Mouse (Mus musculus) midbrain, postnatal 0 days (tissue): ENCODE measurements around the gene Arhgap31. TPM values are rescaled to one million over a fixed set of nuclear protein-coding genes. Genes with fewer than 3 reads are reported as not detected.

Experiments
- ATAC-seq: fragments of 200-750 bp; cut with Nextera tagmentation; 2 replicates; pipeline ENCODE4 v1.8.0; 2017; ENCODE audit warnings: moderate number of reproducible peaks, mild to moderate bottlenecking, moderate TSS enrichment, moderate library complexity; ENCODE audit not compliant: low FRiP score
- DNase-seq: peaks from one replicate; pipeline ENCODE4 v3.0.0-alpha.2; 2015; ENCODE audit warnings: low spot score
- H3K27ac ChIP-seq: fragments of 300-500 bp; sonication (generic); 2 replicates; pipeline ENCODE4 v1.5.1; 2014; ENCODE audit warnings: low read depth, mild to moderate bottlenecking, low read length, mixed read lengths
- H3K27me3 ChIP-seq: fragments of 300-500 bp; sonication (generic); 2 replicates; pipeline ENCODE4 v1.6.1; 2014; ENCODE audit warnings: low read length, control low read depth, mixed read lengths; ENCODE audit not compliant: insufficient read depth
- H3K36me3 ChIP-seq: fragments of 300-500 bp; sonication (generic); 2 replicates; pipeline ENCODE4 v1.6.1; 2014; ENCODE audit warnings: low read length, control low read depth, mixed read lengths; ENCODE audit not compliant: insufficient read depth
- H3K4me1 ChIP-seq: fragments of 300-500 bp; sonication (generic); 2 replicates; pipeline ENCODE4 v1.6.1; 2014; ENCODE audit warnings: mild to moderate bottlenecking, control low read depth, antibody characterized with exemption, low read length, mixed read lengths; ENCODE audit not compliant: insufficient read depth
- H3K4me2 ChIP-seq: fragments of 300-500 bp; sonication (generic); 2 replicates; pipeline ENCODE4 v1.6.1; 2014; ENCODE audit warnings: low read depth, mild to moderate bottlenecking, low read length, mixed read lengths; ENCODE audit not compliant: poor library complexity, severe bottlenecking
- H3K4me3 ChIP-seq: fragments of 300-500 bp; sonication (generic); 2 replicates; pipeline ENCODE4 v1.5.1; 2014; ENCODE audit warnings: low read depth, mild to moderate bottlenecking, low read length, moderate library complexity
- H3K9ac ChIP-seq: fragments of 300-500 bp; sonication (generic); replicated peaks from 2 replicates; pipeline ENCODE4 v1.6.1; 2014; ENCODE audit warnings: mild to moderate bottlenecking, low read length, moderate library complexity, mixed read lengths; ENCODE audit not compliant: poor library complexity, severe bottlenecking
- H3K9me3 ChIP-seq: fragments of 300-500 bp; sonication (generic); 2 replicates; pipeline ENCODE4 v1.6.1; 2016; ENCODE audit warnings: low read length, control low read depth
- CTCF ChIP-seq: IDR thresholded peaks from 2 replicates; pipeline ENCODE4 v1.5.1; 2016; ENCODE audit warnings: antibody characterized with exemption, mild to moderate bottlenecking
- WGBS: fragments of 180-500 bp; shearing (Covaris S2); extraction: QIAGEN DNeasy Blood & Tissue Kit; methylation state at CpG from one replicate; pipeline ENCODE4 v1.1.7; 2014; 5-methylcytosine and 5-hydroxymethylcytosine counted together
- polyA plus RNA-seq: library from polyadenylated mRNA; unstranded; fragments of >200 nt; fragmentation: Nextera tagmentation; extraction: Ambion mirVana; gene quantifications from 2 replicates; pipeline ENCODE4 v1.2.1, GENCODE M21; 2015
- total RNA-seq: library from RNA; depleted of rRNA; stranded (reverse); fragments of >200 nt; gene quantifications from 2 replicates; pipeline ENCODE4 v1.2.3, GENCODE M21; 2014

Gene Arhgap31
- total and polyA plus RNA-seq, 2 experiments from 2014 or later: 3.2 to 10.0 TPM

DNA sequence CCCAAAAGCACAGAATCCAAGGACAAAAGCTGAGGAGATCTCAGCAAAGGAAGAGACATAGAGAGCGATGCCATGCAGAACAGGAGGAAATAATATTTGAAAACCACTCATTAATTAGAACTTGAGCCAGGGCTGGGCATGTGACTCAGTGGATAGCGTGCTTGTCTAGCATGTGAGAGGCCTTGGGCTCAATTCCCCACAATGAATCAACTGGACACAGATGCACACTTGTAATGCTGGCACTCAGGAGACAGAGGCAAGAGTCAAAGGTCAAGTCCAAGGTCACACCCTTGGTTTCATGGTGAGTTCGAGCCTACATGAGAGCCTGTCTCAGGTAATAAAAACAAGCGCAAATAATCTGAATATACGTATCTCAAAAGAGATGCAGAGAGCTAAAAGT is 15.5 kb downstream of the Arhgap31 start:
- DNase-seq (no peak), ATAC-seq (no peak)
- Histone ChIP-seq H3K9ac (no peak overlapping the region), H3K9me3 (no peaks in the 10 kb centered on the region), H3K27me3 (no peaks in the 10 kb centered on the region), H3K4me3 (no peak overlapping the region), H3K4me2 (no peak overlapping the region), H3K27ac (no peak overlapping the region), H3K4me1 (no peaks in the 10 kb centered on the region), H3K36me3 (no peaks in the 10 kb centered on the region)
- 90% methylated on average over 5 of the region's 5 CpGs for WGBS
- no peak for TF ChIP-seq CTCF

GRCm38 (mm10) chr16:38695557-38695956 is 17.5 kb downstream of the Arhgap31 start:
- no peaks in the 10 kb centered on the region for H3K27me3 ChIP-seq
- no peak overlapping the region for H3K9ac ChIP-seq
- no peak overlapping the region for H3K4me3 ChIP-seq
- no peaks in the 10 kb centered on the region for H3K9me3 ChIP-seq
- 86% methylated on average over 5 of the region's 5 CpGs for WGBS
- H3K27ac ChIP-seq: no peak overlapping the region
- no peaks in the 10 kb centered on the region for H3K36me3 ChIP-seq
- DNase-seq (no peak), ATAC-seq (no peak)
- H3K4me2 ChIP-seq: no peak overlapping the region
- H3K4me1 ChIP-seq: no peaks in the 10 kb centered on the region
- TF ChIP-seq CTCF: no peak

DNA sequence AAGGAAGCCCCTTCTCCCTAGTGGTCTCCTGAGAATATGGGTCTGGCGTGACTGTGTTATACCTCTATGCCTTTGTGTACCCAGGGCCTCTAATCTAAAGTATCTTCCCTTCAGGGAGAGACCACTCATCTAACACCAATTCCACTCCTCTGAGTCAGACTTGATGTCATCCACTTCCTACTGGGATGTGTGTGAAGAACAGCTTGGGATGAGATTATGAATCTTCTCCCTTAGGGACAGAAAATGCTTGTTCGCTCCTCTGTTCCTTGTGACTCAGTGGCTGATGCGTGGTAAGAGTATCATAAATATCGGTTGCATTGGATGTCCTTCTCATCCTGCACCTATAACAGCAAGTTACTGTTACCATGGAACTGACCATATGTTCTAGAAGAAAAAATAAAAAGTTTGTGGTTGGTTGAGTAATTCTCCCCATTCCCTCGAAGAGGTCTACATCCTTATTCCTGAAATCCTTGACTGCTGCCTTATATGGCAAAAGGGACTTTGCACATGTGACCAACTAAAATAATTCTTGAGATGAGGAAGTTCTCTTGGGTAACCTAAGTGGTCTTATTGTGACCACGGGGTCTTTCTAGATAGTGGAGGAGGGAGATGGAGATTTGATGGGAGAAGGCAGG is 18.1 kb downstream of the Arhgap31 start:
- no peaks in the 10 kb centered on the region for H3K36me3 ChIP-seq
- no peak overlapping the region for H3K27ac ChIP-seq
- TF ChIP-seq CTCF: no peak
- H3K9ac ChIP-seq: no peak overlapping the region
- H3K4me3 ChIP-seq: no peak overlapping the region
- WGBS: 92% methylated on average over 6 of the region's 6 CpGs
- DNase-seq (no peak), ATAC-seq (no peak)
- no peak overlapping the region for H3K4me2 ChIP-seq
- H3K9me3 ChIP-seq: no peaks in the 10 kb centered on the region
- H3K27me3 ChIP-seq: no peaks in the 10 kb centered on the region
- H3K4me1 ChIP-seq: no peaks in the 10 kb centered on the region

GRCm38 (mm10) chr16:38690501-38690900 is 22.6 kb downstream of the Arhgap31 start:
- Histone ChIP-seq H3K9me3 (no peaks in the 10 kb centered on the region), H3K4me2 (no peak overlapping the region)
- 88% methylated on average over 5 of the region's 5 CpGs for WGBS

DNA sequence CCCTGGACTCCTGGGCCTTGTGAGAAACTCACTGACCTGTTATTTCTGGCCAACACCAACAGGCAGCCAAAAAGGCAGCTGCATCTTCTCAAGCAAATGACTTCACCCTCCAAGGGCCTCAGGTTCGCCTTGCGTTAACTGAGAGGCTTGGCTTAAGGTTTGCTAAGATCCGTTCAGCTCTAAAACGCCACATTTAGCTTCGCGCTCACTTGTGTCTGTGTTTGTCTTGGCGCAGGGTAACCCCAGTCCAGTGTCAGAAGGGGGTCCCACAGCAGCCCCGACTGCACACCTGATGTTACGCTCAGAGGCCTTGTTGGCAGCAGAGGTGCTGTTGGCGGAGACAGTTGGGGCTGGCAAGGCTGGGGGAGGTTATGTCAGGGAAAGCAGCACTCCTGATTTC is 23.3 kb downstream of the Arhgap31 start:
- H3K36me3 ChIP-seq: no peaks in the 10 kb centered on the region
- no peaks in the 10 kb centered on the region for H3K27me3 ChIP-seq
- WGBS: 90% methylated on average over 10 of the region's 10 CpGs
- no peak overlapping the region for H3K27ac ChIP-seq
- H3K4me1 ChIP-seq: no peaks in the 10 kb centered on the region
- no peak overlapping the region for H3K4me2 ChIP-seq
- no peaks in the 10 kb centered on the region for H3K9me3 ChIP-seq
- no peak overlapping the region for H3K4me3 ChIP-seq
- no peak for ATAC-seq
- DNase-seq: no peak
- no peak overlapping the region for H3K9ac ChIP-seq
- TF ChIP-seq CTCF: no peak

More at GRCm38 (mm10) chr16:38690501-38690900, 22.6 kb downstream of the Arhgap31 start:
- no peak overlapping the region for H3K27ac ChIP-seq
- H3K27me3 ChIP-seq: no peaks in the 10 kb centered on the region
- no peak for ATAC-seq
- H3K36me3 ChIP-seq: no peaks in the 10 kb centered on the region
- H3K4me1 ChIP-seq: no peaks in the 10 kb centered on the region
- no peak overlapping the region for H3K4me3 ChIP-seq
- H3K9ac ChIP-seq: no peak overlapping the region
- no peak for TF ChIP-seq CTCF
- DNase-seq: no peak

DNA sequence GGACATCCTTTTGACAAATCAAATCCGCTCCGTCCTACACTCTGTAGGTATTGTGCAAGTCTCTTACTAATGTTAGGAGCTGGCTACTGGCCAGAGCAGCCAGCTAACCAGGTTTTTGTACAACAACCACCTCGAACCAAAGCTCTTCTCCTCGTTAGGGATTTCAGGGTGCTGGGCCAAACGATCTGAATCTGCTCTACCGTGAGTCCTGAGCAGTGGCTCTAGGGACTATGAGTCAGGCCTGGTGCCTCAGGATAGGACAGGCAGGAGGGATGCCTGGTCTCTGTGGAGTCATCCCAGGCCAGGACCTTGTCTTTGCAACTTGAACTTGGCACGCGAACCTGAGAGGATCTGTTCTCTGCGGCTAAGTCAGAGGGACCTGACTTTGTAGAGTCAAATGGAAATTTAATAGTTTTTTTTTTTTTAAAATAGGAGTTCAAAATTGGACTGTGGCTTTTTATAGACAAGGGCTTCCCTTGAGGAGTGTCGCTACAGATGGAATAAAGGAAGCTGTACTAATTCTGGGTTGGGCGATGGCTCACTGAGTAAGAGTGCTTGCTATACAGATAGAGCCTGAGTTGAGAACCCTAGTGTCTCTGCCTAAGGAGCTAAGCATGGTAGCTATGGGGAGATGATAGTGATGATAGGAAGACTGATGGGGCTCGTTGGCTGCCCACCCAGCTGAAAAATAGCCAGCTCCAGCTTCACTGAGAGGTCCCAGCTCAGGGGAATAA is 24.4 kb downstream of the Arhgap31 start:
- no peak for DNase-seq
- 82% methylated on average over 12 of the region's 12 CpGs for WGBS
- no peak for ATAC-seq
- Histone ChIP-seq H3K4me2 (no peak overlapping the region), H3K9me3 (no peaks in the 10 kb centered on the region), H3K4me1 (no peaks in the 10 kb centered on the region), H3K9ac (no peak overlapping the region), H3K36me3 (no peaks in the 10 kb centered on the region), H3K27ac (no peak overlapping the region), H3K4me3 (no peak overlapping the region), H3K27me3 (no peaks in the 10 kb centered on the region)
- no peak for TF ChIP-seq CTCF
